22 mouse cellular contexts compared by ENCODE assay signal in the genomic region with DNA sequence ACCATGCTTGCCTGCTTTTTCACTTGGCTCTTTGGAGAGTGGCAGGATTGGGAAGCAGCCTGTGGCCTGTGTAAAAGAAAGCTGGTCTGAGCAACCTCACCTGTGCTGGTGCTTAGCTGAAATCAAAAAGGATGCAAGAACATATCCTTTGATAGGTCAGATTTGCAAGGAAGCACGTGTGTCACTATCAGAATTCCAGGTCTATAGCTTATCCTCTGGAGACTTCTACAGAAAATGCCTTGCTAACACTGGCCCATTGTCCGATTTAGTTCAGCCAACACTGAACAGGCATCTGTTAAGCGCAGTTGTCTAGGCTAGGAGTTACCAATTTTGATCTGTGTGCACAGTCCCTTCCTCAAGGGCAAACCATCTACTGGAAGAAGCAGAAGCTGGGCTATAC.
DNase-seq lines count a peak whose midpoint lies in the region; ATAC-seq lines count a peak whose summit lies in the region.
"Had no signal": no experiment of that assay in that cellular context is flagged by ENCODE, and none has a peak within 500 bp of the region (broad histone marks: within the 10 kb centered on the region; RNA-seq: fewer than 3 reads in every experiment).

No protein-coding gene starts in this region.

- H3K27ac ChIP-seq in forebrain, embryonic 15.5 days (replicated peaks), result peak overlapping the region; percentile 57; the same call in 1 of the 2 replicates
- H3K27ac ChIP-seq in forebrain, embryonic 11.5 days (ENCODE audit: low read depth, low read length), result no peak overlapping the region
- H3K27ac ChIP-seq in midbrain, embryonic 11.5 days (ENCODE audit: low read depth, low read length), result no peak overlapping the region
- H3K27ac ChIP-seq in midbrain, embryonic 13.5 days, result no peak overlapping the region
- peak overlapping the region; percentile 86; the same call in 1 of the 2 replicates for H3K27ac ChIP-seq in hindbrain, embryonic 16.5 days (ENCODE audit: low read depth, low read length)
- peak overlapping the region; percentile 91 for H3K27ac ChIP-seq in neural tube, embryonic 15.5 days (replicated peaks)
- H3K27ac ChIP-seq: embryonic facial prominence, embryonic 12.5 days had no signal

- H3K4me2 ChIP-seq in forebrain, embryonic 15.5 days (replicated peaks), result peak overlapping the region; percentile 95; the same call in 1 of the 2 replicates
- H3K4me2 ChIP-seq in forebrain, embryonic 11.5 days (ENCODE audit: low read depth, low read length, severe bottlenecking), result no peak overlapping the region
- H3K4me2 ChIP-seq in midbrain, embryonic 11.5 days, result no peak overlapping the region
- no peak overlapping the region for H3K4me2 ChIP-seq in midbrain, embryonic 13.5 days (replicated peaks)
- peak overlapping the region; percentile 79 for H3K4me2 ChIP-seq in hindbrain, embryonic 16.5 days (ENCODE audit: low read length)
- peak overlapping the region; percentile 96 for H3K4me2 ChIP-seq in neural tube, embryonic 15.5 days

- no peak for DNase-seq in forebrain, embryonic 11.5 days (ENCODE audit: low spot score)
- DNase-seq in midbrain, embryonic 11.5 days (ENCODE audit: low spot score, missing footprints), result peak; percentile 86
- DNase-seq in spleen, adult 12 weeks (ENCODE audit: low spot score), result no peak
- DNase-seq: adrenal gland, postnatal 25 days; cerebellum, postnatal 10 days; gastrocnemius, postnatal 10 days; heart, postnatal 4 days; kidney, adult 11 months; kidney, postnatal 25 days; liver, postnatal 0 days; lung, postnatal 4 days; right cerebral cortex, adult 18-20 months; thymus, adult 18-20 months had no signal

- no peaks in the 10 kb centered on the region for H3K36me3 ChIP-seq in forebrain, embryonic 15.5 days
- no peaks in the 10 kb centered on the region; the same call in 1 of the 2 replicates for H3K36me3 ChIP-seq in forebrain, embryonic 11.5 days (ENCODE audit: control insufficient read depth, insufficient read depth, low read length)
- H3K36me3 ChIP-seq in midbrain, embryonic 11.5 days (ENCODE audit: control insufficient read depth, insufficient read depth, low read length), result no peaks in the 10 kb centered on the region
- no peaks in the 10 kb centered on the region for H3K36me3 ChIP-seq in midbrain, embryonic 13.5 days
- no peaks in the 10 kb centered on the region for H3K36me3 ChIP-seq in hindbrain, embryonic 16.5 days (ENCODE audit: control insufficient read depth, insufficient read depth, low read length)
- no peaks in the 10 kb centered on the region for H3K36me3 ChIP-seq in neural tube, embryonic 15.5 days
- H3K36me3 ChIP-seq: embryonic facial prominence, embryonic 12.5 days; forebrain, embryonic 10.5 days; heart, embryonic 12.5 days had no signal

- H3K27me3 ChIP-seq in forebrain, embryonic 15.5 days, result no peaks in the 10 kb centered on the region; the same call in 1 of the 2 replicates
- H3K27me3 ChIP-seq in forebrain, embryonic 11.5 days (ENCODE audit: control insufficient read depth, insufficient read depth, low read length), result peaks cover 28% of the 10 kb centered on the region
- H3K27me3 ChIP-seq in midbrain, embryonic 11.5 days (ENCODE audit: control insufficient read depth, insufficient read depth, low read length), result peaks cover 27% of the 10 kb centered on the region
- H3K27me3 ChIP-seq in midbrain, embryonic 13.5 days, result peaks cover 21% of the 10 kb centered on the region
- no peaks in the 10 kb centered on the region for H3K27me3 ChIP-seq in hindbrain, embryonic 16.5 days (replicated peaks; ENCODE audit: control insufficient read depth, insufficient read depth, low read length)
- H3K27me3 ChIP-seq in neural tube, embryonic 15.5 days (replicated peaks), result no peaks in the 10 kb centered on the region

- peak overlapping the region; percentile 23; the same call in 1 of the 2 replicates for H3K9ac ChIP-seq in forebrain, embryonic 15.5 days (replicated peaks)
- H3K9ac ChIP-seq in forebrain, embryonic 11.5 days (ENCODE audit: low read length), result no peak overlapping the region
- no peak overlapping the region for H3K9ac ChIP-seq in midbrain, embryonic 11.5 days (ENCODE audit: low read length)
- H3K9ac ChIP-seq in midbrain, embryonic 13.5 days (replicated peaks), result no peak overlapping the region
- peak overlapping the region; percentile 35 for H3K9ac ChIP-seq in hindbrain, embryonic 16.5 days (ENCODE audit: low read depth, low read length)
- H3K9ac ChIP-seq in neural tube, embryonic 15.5 days (replicated peaks), result 0 out of 2 replicates have a peak overlapping the region, but pooled peaks have one; percentile 79
- H3K9ac ChIP-seq: embryonic facial prominence, embryonic 12.5 days; liver, postnatal 0 days had no signal

- H3K9me3 ChIP-seq in forebrain, embryonic 15.5 days, result no peaks in the 10 kb centered on the region
- H3K9me3 ChIP-seq in forebrain, embryonic 11.5 days (ENCODE audit: control insufficient read depth, low read length), result no peaks in the 10 kb centered on the region
- no peaks in the 10 kb centered on the region for H3K9me3 ChIP-seq in midbrain, embryonic 11.5 days (ENCODE audit: control insufficient read depth, low read length)
- no peaks in the 10 kb centered on the region for H3K9me3 ChIP-seq in midbrain, embryonic 13.5 days
- no peaks in the 10 kb centered on the region for H3K9me3 ChIP-seq in hindbrain, embryonic 16.5 days (ENCODE audit: control insufficient read depth, low read length)
- no peaks in the 10 kb centered on the region for H3K9me3 ChIP-seq in neural tube, embryonic 15.5 days (replicated peaks)
- H3K9me3 ChIP-seq: embryonic facial prominence, embryonic 12.5 days; forebrain, embryonic 10.5 days; heart, embryonic 12.5 days had no signal

- H3K4me3 ChIP-seq in forebrain, embryonic 15.5 days, result no peak overlapping the region; the same call in 1 of the 2 replicates
- H3K4me3 ChIP-seq in forebrain, embryonic 11.5 days (ENCODE audit: low read depth, low read length), result no peak overlapping the region
- no peak overlapping the region for H3K4me3 ChIP-seq in midbrain, embryonic 11.5 days (ENCODE audit: low read depth, low read length)
- no peak overlapping the region for H3K4me3 ChIP-seq in midbrain, embryonic 13.5 days (replicated peaks)
- no peak overlapping the region for H3K4me3 ChIP-seq in hindbrain, embryonic 16.5 days (ENCODE audit: low read length)
- H3K4me3 ChIP-seq in neural tube, embryonic 15.5 days (replicated peaks), result peak overlapping the region; percentile 61; the same call in 1 of the 2 replicates

- no peak for ATAC-seq in forebrain, embryonic 15.5 days (replicated peaks)
- no peak for ATAC-seq in forebrain, embryonic 11.5 days (replicated peaks; ENCODE audit: low FRiP score)
- no peak for ATAC-seq in midbrain, embryonic 11.5 days (ENCODE audit: low FRiP score)
- no peak for ATAC-seq in midbrain, embryonic 13.5 days
- no peak for ATAC-seq in hindbrain, embryonic 16.5 days
- ATAC-seq in neural tube, embryonic 15.5 days (ENCODE audit: low FRiP score), result no peak; the same call in 1 of the 2 replicates
- ATAC-seq in frontal cortex, adult (ENCODE audit: low TSS enrichment), result no peak
- ATAC-seq: activated CD4-positive, CD25-positive, alpha-beta regulatory T cell, adult 4 months; liver, postnatal 0 days had no signal

- peaks cover 26% of the 10 kb centered on the region for H3K4me1 ChIP-seq in forebrain, embryonic 15.5 days
- peaks cover 6% of the 10 kb centered on the region; the same call in 1 of the 2 replicates for H3K4me1 ChIP-seq in forebrain, embryonic 11.5 days (replicated peaks; ENCODE audit: control insufficient read depth, insufficient read depth, low read length)
- H3K4me1 ChIP-seq in midbrain, embryonic 11.5 days (ENCODE audit: control insufficient read depth, insufficient read depth, low read length), result peaks cover 9% of the 10 kb centered on the region; the same call in 1 of the 2 replicates
- peaks cover 26% of the 10 kb centered on the region for H3K4me1 ChIP-seq in midbrain, embryonic 13.5 days (replicated peaks)
- H3K4me1 ChIP-seq in hindbrain, embryonic 16.5 days (ENCODE audit: control insufficient read depth, insufficient read depth, low read depth, low read length), result peaks cover 11% of the 10 kb centered on the region
- H3K4me1 ChIP-seq in neural tube, embryonic 15.5 days, result peaks cover 43% of the 10 kb centered on the region

- WGBS in forebrain, embryonic 15.5 days, result 49% methylated on average over 3 of the region's 3 CpGs
- WGBS in forebrain, embryonic 11.5 days, result 50% methylated on average over 3 of the region's 3 CpGs
- WGBS in midbrain, embryonic 11.5 days, result 41% methylated on average over 3 of the region's 3 CpGs
- 36% methylated on average over 3 of the region's 3 CpGs for WGBS in midbrain, embryonic 13.5 days
- 51% methylated on average over 3 of the region's 3 CpGs for WGBS in hindbrain, embryonic 16.5 days
- 48% methylated on average over 3 of the region's 3 CpGs for WGBS in neural tube, embryonic 15.5 days

Comparison
In these comparisons a context has a peak if more than half of its experiments do, and no peak if none do; other contexts are left out.
1. H3K27ac ChIP-seq: peak in forebrain, embryonic 15.5 days (single experiment), hindbrain, embryonic 16.5 days (single experiment) and neural tube, embryonic 15.5 days (single experiment); none in forebrain, embryonic 11.5 days (single experiment), midbrain, embryonic 11.5 days (single experiment) and midbrain, embryonic 13.5 days (single experiment).
2. H3K4me2 ChIP-seq: peak in forebrain, embryonic 15.5 days (single experiment), hindbrain, embryonic 16.5 days (single experiment) and neural tube, embryonic 15.5 days (single experiment); none in forebrain, embryonic 11.5 days (single experiment), midbrain, embryonic 11.5 days (single experiment) and midbrain, embryonic 13.5 days (single experiment).
3. H3K9ac ChIP-seq: peak in forebrain, embryonic 15.5 days (single experiment), hindbrain, embryonic 16.5 days (single experiment) and neural tube, embryonic 15.5 days (single experiment); none in forebrain, embryonic 11.5 days (single experiment), midbrain, embryonic 11.5 days (single experiment) and midbrain, embryonic 13.5 days (single experiment).